Mouse (Mus musculus) neural tube, embryonic 15.5 days (tissue): ENCODE measurements around the gene Maea. TPM values are rescaled to one million over a fixed set of nuclear protein-coding genes. Genes with fewer than 3 reads are reported as not detected.

ENCODE experiments used
- ATAC-seq: fragments of 200-750 bp; cut with Nextera tagmentation; 2 replicates; pipeline ENCODE4 v1.8.0; 2017; ENCODE audit warnings: mild to moderate bottlenecking, moderate TSS enrichment, moderate library complexity; ENCODE audit not compliant: low FRiP score
- H3K27ac ChIP-seq: fragments of 300-500 bp; sonication (generic); replicated peaks from 2 replicates; pipeline ENCODE4 v1.5.1; 2015; ENCODE audit warnings: mild to moderate bottlenecking, inconsistent platforms
- H3K27me3 ChIP-seq: fragments of 300-500 bp; sonication (generic); replicated peaks from 2 replicates; pipeline ENCODE4 v1.6.1; 2015; ENCODE audit warnings: inconsistent platforms
- H3K36me3 ChIP-seq: fragments of 300-500 bp; sonication (generic); 2 replicates; pipeline ENCODE4 v1.6.1; 2015; ENCODE audit warnings: inconsistent platforms
- H3K4me1 ChIP-seq: fragments of 300-500 bp; sonication (generic); 2 replicates; pipeline ENCODE4 v1.6.1; 2015; ENCODE audit warnings: inconsistent platforms
- H3K4me2 ChIP-seq: fragments of 300-500 bp; sonication (generic); 2 replicates; pipeline ENCODE4 v1.6.1; 2015; ENCODE audit warnings: inconsistent platforms, mild to moderate bottlenecking, moderate library complexity
- H3K4me3 ChIP-seq: fragments of 300-500 bp; sonication (generic); replicated peaks from 2 replicates; pipeline ENCODE4 v1.5.1; 2015; ENCODE audit warnings: mild to moderate bottlenecking, inconsistent platforms
- H3K9ac ChIP-seq: fragments of 300-500 bp; sonication (generic); replicated peaks from 2 replicates; pipeline ENCODE4 v1.6.1; 2015; ENCODE audit warnings: mild to moderate bottlenecking, inconsistent platforms
- H3K9me3 ChIP-seq: fragments of 300-500 bp; sonication (generic); replicated peaks from 2 replicates; pipeline ENCODE4 v1.6.1; 2016; ENCODE audit warnings: inconsistent platforms
- WGBS: fragments of 180-500 bp; shearing (Covaris S2); methylation state at CpG from one replicate; pipeline ENCODE4 v1.1.7; 2015; ENCODE audit warnings: mixed read lengths; 5-methylcytosine and 5-hydroxymethylcytosine counted together
- polyA plus RNA-seq: library from polyadenylated mRNA; unstranded; fragments of >200 nt; fragmentation: Nextera tagmentation; extraction: Ambion mirVana; gene quantifications from 2 replicates; pipeline ENCODE4 v1.2.1, GENCODE M21; 2015

Gene Maea
- polyA plus RNA-seq, 1 experiment from 2014 or later = 128 TPM

GRCm38 (mm10) chr5:33400819-33401218 lies 65.5 kb downstream of the Maea start:
- no peak; the same call in 1 of the 2 replicates for ATAC-seq
- Histone ChIP-seq H3K4me1 (peaks cover 24% of the 10 kb centered on the region), H3K9ac (no peak overlapping the region), H3K4me3 (no peak overlapping the region), H3K27ac (no peak overlapping the region), H3K9me3 (no peaks in the 10 kb centered on the region), H3K27me3 (peaks cover 8% of the 10 kb centered on the region), H3K36me3 (no peaks in the 10 kb centered on the region), H3K4me2 (no peak overlapping the region)
- 37% methylated on average over 12 of the region's 12 CpGs for WGBS

GRCm38 (mm10) chr5:33420313-33420712 lies 85.0 kb downstream of the Maea start:
- Histone ChIP-seq H3K4me2 (no peak overlapping the region), H3K4me3 (no peak overlapping the region), H3K4me1 (no peaks in the 10 kb centered on the region), H3K36me3 (peaks cover 4% of the 10 kb centered on the region; the same call in 1 of the 2 replicates), H3K27me3 (peaks cover 11% of the 10 kb centered on the region), H3K9me3 (no peaks in the 10 kb centered on the region), H3K9ac (no peak overlapping the region), H3K27ac (no peak overlapping the region)
- no peak for ATAC-seq
- 71% methylated on average over 3 of the region's 3 CpGs for WGBS

Other genes with a start within 250 kb of the Maea start
- gene Slc5a1, start 231.3 kb upstream of the Maea start, polyA plus RNA-seq = 0.05 and 1.4 TPM in 2 replicates
- 2.8 and 6.7 TPM in 2 replicates for gene Spon2, start 117.1 kb upstream of the Maea start, polyA plus RNA-seq
- 426 and 445 TPM in 2 replicates for gene Ctbp1, start 60.5 kb upstream of the Maea start, polyA plus RNA-seq
- 7.6 and 7.8 TPM in 2 replicates for gene Uvssa, start 43.0 kb downstream of the Maea start, polyA plus RNA-seq
- 0.40 and 0.79 TPM in 2 replicates for gene Nkx1-1, start 98.5 kb downstream of the Maea start, polyA plus RNA-seq